Mouse (Mus musculus) testis, postnatal 14 days (tissue): ENCODE results near the gene Ptchd3.
A peak's percentile ranks its signal among the peaks of the same experiment; 100 is the strongest.

Source experiments
- DNase-seq: peaks from one replicate; pipeline ENCODE4 v3.0.0; 2021; ENCODE audit warnings: low spot score

Gene Ptchd3

GRCm38 (mm10) chr11:121829947-121830346 lies at the start of gene Ptchd3:
Gene Ptchd3, plus strand, starts transcription at chr11:121830247.
- peak; percentile 21 for DNase-seq

- no peak for DNase-seq
Measured at GRCm38 (mm10) chr11:121781831-121782230, 48.2 kb upstream of the Ptchd3 start.

DNA sequence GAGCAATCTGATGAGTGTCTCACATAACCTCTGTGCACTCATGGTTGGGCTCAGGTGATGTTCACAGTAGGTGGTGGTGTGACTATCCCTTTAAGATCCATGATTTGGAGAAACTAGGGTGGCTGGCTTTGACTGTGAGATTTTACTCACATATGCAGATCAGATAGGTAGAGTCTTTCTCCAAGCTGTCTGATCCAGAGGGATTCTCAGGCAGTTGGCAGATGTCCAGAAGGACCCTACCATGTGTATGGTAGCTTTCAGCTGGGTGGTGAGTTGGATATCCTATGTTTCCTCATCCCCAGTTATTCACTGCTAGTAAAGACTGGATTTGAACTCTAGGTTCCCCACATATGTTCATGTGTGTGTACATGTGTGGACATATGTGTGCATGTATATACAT lies 42.6 kb upstream of the Ptchd3 start:
- no peak for DNase-seq

GRCm38 (mm10) chr11:121789566-121789965 lies 40.5 kb upstream of the Ptchd3 start:
- DNase-seq, result no peak

GRCm38 (mm10) chr11:121790671-121791094 lies 39.4 kb upstream of the Ptchd3 start:
- DNase-seq, result no peak

DNA sequence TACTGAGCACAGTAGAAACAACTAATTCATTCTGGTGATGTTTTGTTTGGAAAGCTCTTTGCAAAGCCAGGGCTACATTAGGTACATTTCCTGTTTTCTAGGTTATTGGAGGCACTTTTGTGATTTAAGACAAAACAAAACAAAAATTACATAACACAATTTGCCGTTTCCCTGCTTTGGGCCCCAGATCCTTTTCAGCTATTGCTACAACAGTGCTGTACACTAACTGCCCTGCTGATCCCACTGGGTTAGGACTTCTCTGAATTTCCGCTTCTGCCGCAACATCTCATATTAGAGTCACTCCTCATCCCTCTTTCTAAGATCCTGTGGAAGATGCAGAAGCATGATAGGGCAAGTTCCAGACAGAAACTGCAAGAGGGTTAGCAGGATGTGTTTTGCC lies 38.6 kb upstream of the Ptchd3 start:
- no peak for DNase-seq

GRCm38 (mm10) chr11:121791991-121792390 lies 38.1 kb upstream of the Ptchd3 start:
- DNase-seq, result no peak

GRCm38 (mm10) chr11:121793530-121793929 lies 36.5 kb upstream of the Ptchd3 start:
- no peak for DNase-seq

DNA sequence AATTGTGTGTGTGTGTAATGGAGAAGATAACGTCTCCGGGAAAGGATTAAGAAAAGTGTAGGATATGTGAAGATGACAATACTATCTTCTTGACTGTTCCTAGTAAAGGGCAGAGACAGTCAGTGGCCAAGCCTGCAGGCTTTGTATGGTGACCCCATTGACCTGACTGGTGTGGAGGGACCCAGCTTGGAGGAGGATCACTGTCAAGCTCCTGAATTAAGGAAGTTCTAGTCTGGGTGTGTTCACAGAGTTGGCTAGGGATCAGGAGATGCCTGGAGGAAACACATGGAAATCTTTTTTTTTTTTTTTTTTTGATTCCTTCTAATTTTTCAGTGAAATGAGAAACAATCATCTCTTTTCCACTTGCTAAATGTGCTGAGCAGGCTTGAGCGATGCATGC lies 35.9 kb upstream of the Ptchd3 start:
- no peak for DNase-seq

- DNase-seq, result no peak
Measured at GRCm38 (mm10) chr11:121794591-121795199, 35.4 kb upstream of the Ptchd3 start.

- no peak for DNase-seq
Measured at GRCm38 (mm10) chr11:121795978-121796377, 34.1 kb upstream of the Ptchd3 start.

DNA sequence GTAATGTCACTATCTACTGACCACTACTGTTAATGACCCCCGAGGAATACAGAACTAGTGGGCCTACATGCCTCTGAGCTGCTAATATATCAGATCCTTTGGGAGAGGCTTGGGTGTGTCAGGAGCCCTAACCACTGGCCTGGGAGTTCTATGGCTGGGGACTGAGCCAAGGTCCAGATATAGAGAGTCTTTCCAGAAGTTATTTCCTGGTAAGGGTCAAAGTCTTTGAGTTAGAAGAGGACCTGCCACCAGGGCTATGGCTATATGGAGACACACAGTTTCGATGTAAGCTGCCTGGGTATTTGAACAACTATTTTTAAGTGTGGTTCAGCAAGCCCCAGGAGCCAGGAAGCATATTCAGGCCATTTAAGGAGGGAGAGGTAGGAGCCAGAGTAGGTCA lies 31.5 kb upstream of the Ptchd3 start:
- DNase-seq, result no peak

DNA sequence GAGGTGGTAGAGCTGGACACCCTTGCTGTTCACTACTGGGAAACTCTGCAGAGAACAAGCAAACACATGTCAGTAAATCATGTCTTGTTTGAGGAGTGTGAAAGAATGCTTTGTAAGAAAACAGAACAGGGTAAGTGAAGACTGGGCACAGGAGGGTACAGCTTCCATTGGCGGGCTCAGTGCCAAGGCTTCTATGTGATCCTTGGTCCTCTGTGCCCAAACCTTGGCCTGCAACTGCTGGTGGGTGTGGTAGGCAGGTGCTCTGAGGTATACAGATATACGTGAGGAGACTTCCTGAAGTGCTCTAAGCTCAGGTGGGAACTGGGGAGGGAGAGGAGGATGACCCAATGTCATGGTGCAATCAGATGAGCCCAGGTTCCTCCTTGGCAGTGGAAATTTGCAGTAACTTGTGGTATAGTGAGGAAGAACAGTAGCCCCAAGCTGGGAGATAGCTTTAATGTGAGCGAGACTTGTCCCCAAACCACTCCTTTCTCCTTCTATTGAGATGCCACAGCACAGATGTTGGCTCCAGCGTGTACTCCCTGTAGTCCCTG lies 30.2 kb upstream of the Ptchd3 start:
- DNase-seq, result no peak

GRCm38 (mm10) chr11:121802743-121803142 lies 27.3 kb upstream of the Ptchd3 start:
- no peak for DNase-seq

DNA sequence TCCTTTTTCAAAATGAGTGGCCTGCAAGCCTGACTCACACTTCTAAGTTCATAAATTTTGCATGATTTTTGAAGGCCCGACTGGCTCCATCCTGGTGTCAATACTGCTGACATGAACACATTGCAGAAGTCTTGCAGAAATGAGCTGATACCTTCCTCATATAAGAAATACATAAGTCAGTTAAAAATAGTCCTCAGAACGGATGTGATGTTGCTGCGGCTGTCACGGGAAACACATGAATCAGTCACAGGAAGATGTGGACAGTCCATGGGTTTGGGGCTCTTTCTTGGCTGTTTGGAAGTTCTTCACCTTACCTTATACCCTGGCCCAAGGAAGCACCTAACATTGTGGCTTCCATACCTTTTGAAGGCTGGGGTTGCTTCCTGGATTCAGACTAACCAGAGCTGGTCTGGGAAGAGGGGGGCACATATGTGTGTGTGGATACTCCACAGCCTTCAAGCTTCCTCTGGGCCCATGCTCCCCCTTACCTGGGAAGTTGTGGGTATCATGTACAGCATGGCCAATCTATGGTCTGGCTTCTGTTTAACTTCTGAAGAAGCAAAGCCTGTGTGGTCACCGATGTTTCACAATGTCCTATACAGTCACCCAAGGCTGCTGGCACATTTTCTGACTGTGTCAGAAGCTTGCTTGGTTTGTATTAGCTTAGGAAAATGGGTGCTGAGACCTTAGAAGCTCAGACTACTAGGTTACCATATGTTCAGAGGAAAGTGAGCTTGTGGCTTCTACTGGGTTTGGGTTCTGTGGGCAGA lies 25.6 kb upstream of the Ptchd3 start:
- no peak for DNase-seq

- DNase-seq, result peak; percentile 31
Measured at GRCm38 (mm10) chr11:121808204-121808852, 21.7 kb upstream of the Ptchd3 start.

DNA sequence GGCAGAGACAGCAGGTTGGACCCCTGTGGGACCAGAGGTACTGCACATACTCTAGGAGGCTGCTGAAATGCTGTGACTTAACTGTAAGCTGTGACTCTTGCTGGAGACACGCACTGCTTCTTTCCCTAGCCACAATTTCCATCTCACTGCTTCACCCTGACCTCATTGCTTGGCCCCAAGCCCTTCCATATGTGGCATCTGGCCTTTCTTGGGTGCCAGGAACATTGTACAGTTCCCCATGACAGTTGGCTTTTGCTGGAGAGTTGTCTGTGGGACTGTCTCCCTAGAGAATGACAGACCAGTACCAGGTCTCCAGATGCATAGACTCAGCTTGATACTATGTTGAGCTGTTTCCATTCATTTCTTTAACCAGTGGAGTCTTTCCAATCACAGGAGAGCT lies 21.2 kb upstream of the Ptchd3 start:
- DNase-seq, result no peak

- no peak for DNase-seq
Measured at GRCm38 (mm10) chr11:121845923-121846322, 15.9 kb downstream of the Ptchd3 start.

DNA sequence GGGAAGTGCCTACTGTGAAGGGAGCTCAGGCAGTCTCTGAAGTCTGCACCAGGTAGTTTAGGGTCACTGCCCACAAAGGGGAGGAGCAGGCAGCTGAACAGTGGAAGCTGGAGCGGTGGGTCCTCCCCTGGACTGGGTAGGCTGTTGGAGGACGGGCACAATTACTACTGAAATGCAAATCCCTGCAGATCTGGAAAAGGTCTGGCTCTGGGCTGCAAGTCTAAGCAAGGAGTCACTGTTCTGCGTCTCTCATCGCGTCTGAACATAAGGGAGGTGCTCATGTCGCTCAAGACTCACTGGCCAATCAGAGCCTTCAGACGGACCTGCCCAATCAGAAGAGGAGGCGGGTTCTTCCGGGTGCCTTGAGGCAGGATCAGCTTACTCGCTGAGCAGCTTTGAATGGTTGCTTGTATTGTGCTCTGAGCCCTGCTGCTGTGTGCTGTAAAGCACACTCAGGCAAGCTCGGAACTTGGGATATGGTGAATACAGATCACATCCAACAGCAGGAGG lies 17.8 kb downstream of the Ptchd3 start:
- DNase-seq, result peak; percentile 86
